Mouse (Mus musculus): Measurements from ENCODE around the gene Gm10260.

DNA sequence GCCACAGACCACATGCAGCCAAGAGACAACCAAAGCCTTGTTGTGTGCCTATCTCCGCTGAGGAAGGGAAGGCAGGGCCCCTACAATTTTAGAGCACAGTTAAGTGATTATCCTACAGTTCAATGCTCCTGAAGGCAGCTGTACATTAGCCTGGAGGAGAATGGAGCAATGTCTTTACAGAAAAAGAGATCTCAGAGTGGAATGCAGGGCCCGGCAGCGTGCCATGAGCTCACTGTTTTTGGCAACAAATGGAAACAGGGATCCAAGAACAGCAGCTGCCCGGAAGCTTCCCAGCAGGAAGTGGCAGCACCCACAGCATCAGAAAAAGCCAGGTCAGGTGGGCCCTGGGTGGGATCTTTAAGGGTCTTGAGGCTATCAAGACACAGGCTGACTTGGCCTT, 3.4 kb downstream of the Gm10260 start:
- TF ChIP-seq CTCF (IDR thresholded peaks at IDR 0.05): no peak
- TF ChIP-seq POLR2A (IDR thresholded peaks at IDR 0.05; ENCODE audit: insufficient read depth, low read depth, low read length): no peak
